Mouse (Mus musculus): ENCODE measurements around the gene Fyttd1. TPM values are rescaled to one million over a fixed set of nuclear protein-coding genes. Genes with fewer than 3 reads are reported as not detected.

The Fyttd1 gene
- polyA plus RNA-seq, 1 experiment: 286 TPM

DNA sequence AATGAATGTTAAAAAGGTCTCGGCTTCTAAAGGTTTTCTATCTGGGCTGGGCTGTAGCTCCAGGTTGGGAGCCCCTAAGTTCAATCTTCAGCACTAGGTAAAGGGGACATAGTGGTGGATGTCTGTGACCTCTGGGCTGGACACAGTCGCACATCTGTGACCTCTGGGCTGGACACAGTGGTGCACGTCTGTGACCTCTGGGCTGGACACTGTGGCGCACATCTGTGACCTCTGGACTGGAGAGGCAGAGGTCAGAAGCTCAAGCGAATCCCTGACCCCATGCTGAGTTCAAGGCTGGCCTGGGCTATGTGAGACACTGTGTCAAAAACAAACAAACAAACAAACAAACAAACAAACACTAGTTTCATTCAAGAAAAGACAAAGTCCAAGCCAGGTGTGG is 7.1 kb upstream of the Fyttd1 start:
- TF ChIP-seq GATA1 (IDR thresholded peaks at IDR 0.05; ENCODE audit: low read length): no peak

DNA sequence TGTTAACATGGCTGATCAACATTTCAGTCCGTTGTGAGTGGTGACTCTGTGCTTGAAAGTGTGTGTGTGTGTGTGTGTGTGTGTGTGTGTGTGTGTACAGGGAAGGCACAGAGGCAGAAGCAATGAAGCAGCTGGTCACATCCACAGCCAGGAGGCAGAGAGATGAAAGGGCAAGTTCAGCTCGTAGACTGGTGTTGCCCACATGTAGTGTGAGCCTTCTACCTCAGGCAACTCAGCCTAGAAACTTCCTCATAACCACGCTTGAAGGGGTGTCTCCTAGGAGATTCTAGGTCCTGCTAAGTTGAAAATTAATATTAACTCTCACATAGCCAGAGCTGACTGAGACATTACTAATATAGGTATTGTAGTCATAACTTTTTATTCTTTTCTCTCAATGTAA is 3.9 kb upstream of the Fyttd1 start:
- TF ChIP-seq GATA1 (IDR thresholded peaks at IDR 0.05; ENCODE audit: low read length): no peak

GRCm38 (mm10) chr16:32875847-32876246 is 1.5 kb upstream of the Fyttd1 start:
- TF ChIP-seq GATA1 (IDR thresholded peaks at IDR 0.05; ENCODE audit: low read length): no peak

GRCm38 (mm10) chr16:32876831-32877230 is 469 bp upstream of the Fyttd1 start:
- no peak for TF ChIP-seq GATA1 (IDR thresholded peaks at IDR 0.05; ENCODE audit: low read length)

DNA sequence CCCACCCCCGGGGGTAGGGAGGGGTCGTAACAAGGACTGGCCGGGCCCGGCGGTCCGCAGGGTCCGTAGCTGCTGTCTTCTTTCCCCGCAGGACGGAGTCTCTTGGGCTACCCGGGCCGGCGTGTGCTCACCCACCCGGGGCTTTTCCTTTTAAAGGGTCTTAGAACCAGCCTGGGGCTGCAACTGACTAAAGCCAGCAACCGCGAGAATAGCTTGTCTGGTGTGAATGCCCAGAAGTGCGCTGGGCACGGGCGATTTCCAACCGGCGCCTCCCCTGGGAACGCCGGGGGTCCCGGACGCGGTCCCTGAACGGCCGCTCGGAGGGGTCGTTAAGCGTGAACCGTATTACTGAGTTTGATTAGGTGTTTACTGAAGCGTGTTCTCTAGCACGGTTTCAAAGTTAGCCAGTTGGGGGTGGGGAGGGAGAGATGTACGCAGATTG is 878 bp downstream of the Fyttd1 start:
- no peak for TF ChIP-seq GATA1 (IDR thresholded peaks at IDR 0.05; ENCODE audit: low read length)

- TF ChIP-seq GATA1 (IDR thresholded peaks at IDR 0.05; ENCODE audit: low read length): no peak
Observed at GRCm38 (mm10) chr16:32878972-32879926, 1.9 kb downstream of the Fyttd1 start.

DNA sequence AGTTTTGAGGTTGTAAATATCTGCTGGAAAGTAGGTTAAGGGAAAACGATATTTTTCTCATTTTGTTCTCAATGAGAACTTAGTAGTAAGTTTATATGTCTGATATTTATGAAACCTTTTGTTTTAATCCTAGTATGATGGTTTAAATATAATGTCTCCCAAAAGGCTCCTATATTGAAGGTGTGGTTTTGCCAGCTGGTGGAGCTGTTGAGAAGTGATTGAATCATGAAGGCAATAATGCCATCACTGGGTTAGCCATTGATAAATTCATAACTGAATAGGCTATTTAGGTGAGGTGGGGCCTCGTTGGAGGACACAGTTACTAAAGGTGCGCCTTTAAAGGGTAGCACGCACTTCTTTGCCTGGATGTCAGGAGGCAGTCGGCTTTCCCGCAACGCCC is 4.2 kb downstream of the Fyttd1 start:
- TF ChIP-seq GATA1 (IDR thresholded peaks at IDR 0.05; ENCODE audit: low read length): no peak

DNA sequence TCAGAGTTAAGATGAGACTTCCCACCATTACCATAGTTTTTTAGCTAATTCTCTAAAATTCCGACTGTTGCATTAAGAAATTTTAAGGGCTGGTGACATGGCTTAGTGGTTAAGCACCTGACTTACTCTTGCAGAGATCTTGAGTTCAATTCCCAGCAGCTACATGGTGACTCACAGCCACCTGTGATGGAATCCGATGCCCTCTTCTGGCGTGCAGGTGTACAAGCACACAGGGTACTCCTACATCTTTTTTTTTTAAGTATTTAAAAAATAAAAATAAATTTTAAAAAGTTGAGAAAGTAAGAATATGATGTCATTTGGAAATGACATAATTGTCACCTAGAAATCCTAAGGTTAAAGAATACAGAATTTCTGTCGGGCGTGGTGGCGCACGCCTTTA is 10.7 kb downstream of the Fyttd1 start:
- no peak for TF ChIP-seq GATA1 (IDR thresholded peaks at IDR 0.05; ENCODE audit: low read length)

- TF ChIP-seq GATA1 (IDR thresholded peaks at IDR 0.05; ENCODE audit: low read length): no peak
Observed at GRCm38 (mm10) chr16:32889881-32890280, 12.6 kb downstream of the Fyttd1 start.

DNA sequence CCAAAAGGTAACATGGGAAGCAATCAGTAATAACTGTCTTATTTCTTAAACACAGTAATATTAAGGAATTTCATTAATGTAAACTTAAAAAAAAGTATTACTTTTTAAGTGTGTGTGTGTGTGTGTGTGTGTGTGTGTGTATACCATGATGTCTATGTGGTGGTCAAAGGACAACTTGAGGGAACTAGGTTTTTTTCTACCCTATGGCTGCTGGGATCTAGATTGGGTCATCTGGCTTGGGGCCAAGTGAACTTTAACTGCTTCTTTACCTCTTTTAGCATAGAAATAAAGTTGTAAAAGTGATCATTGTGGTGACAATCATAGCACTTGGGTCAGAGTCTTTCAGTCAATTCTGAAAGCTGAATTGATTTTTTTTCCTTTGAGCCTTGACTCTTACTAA is 18.8 kb downstream of the Fyttd1 start:
- TF ChIP-seq GATA1 (IDR thresholded peaks at IDR 0.05; ENCODE audit: low read length): no peak

GRCm38 (mm10) chr16:32901360-32902050 is 24.2 kb downstream of the Fyttd1 start:
- no peak for TF ChIP-seq GATA1 (IDR thresholded peaks at IDR 0.05; ENCODE audit: low read length)

DNA sequence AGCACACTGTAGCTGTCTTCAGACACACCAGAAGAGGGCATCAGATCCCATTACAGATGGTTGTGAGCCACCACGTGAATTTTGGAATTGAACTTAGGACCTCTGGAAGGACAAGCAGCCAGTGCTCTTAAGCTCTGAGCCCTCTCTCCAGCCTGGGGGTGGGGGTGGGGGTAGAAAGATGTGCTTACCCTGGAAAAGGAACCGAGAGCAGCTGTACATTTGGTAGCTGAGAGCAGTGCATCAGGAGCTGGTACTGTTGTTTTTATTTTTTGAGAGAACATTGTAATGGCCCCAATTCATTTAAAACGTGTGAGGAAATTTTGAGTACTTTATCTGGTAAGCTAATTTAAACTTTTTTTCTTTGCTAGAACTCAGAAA is 24.7 kb downstream of the Fyttd1 start:
- no peak for TF ChIP-seq GATA1 (IDR thresholded peaks at IDR 0.05; ENCODE audit: low read length)

GRCm38 (mm10) chr16:32906186-32906585 is 28.9 kb downstream of the Fyttd1 start:
- no peak for TF ChIP-seq GATA1 (IDR thresholded peaks at IDR 0.05; ENCODE audit: low read length)

DNA sequence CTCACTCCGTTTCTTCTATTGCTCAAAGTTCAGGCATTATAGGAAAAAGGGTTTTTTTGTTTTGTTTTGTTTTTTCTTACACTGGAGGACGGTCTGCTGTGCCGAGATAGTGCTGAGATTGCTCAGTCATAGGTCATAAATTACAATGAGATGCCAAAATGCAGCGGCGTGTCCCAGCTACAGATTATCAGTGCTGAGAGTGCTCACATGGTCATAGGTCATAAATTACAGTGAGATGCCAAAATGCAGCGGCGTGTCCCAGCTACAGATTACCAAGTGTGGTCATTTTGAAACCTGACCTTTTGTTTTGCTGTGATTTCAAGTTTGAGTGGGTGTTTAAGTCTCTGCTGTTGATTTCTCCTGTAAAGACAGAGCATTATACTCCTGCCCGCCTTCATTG is 29.4 kb downstream of the Fyttd1 start:
- peak; percentile 16 for TF ChIP-seq GATA1 (IDR thresholded peaks at IDR 0.05; ENCODE audit: low read length)

DNA sequence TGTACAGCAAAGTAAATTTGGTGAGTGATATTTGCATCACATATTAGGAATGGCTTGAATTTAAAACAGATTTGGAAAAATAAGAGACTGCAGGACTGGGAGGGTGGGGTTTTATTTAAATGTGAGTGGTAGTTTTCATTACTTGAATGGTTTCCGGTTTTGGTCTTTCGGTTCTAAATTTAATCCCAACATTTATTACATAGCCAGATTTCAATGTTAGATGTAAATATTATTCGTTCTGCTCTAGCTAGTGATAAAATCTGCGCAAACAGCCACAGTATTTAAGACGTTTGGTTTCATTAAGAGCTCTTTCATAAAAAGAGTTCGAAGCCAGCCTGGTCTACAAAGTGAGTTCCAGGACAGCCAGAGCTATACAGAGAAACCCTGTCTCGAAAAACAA is 35.9 kb downstream of the Fyttd1 start:
- TF ChIP-seq GATA1 (IDR thresholded peaks at IDR 0.05; ENCODE audit: low read length): no peak

All from G1E-ER4 (cell line).